Mouse (Mus musculus): ENCODE measurements at regions not wholly inside any gene's neighbourhood (a gene's known extent, or its start where the extent isn't known, plus 50 kb on each side); places are given as distances from the start of the nearest gene placed in this dataset.
"Not testable (repeated sequence)": the region's sequence is repeated elsewhere in the genome, so short reads cannot be mapped to it uniquely, and the experiment has no call there.

- in situ Hi-C loops (cut with MboI, MseI): no loop called here
These were observed 345.9 kb upstream of the Maf start for GRCm38 (mm10) chr8:116053483-116053882.

- in situ Hi-C loops (cut with MboI, MseI): no loop called here
These were observed 345.4 kb upstream of the Maf start for GRCm38 (mm10) chr8:116053043-116053442.

GRCm38 (mm10) chr8:116048480-116048879, 340.9 kb upstream of the Maf start:
- in situ Hi-C loops (cut with MboI, MseI): no loop called here

GRCm38 (mm10) chr8:116046859-116047258, 339.3 kb upstream of the Maf start:
- in situ Hi-C loops (cut with MboI, MseI): no loop called here

GRCm38 (mm10) chr8:116045526-116045925, 337.9 kb upstream of the Maf start:
- in situ Hi-C loops (cut with MboI, MseI): no loop called here

- in situ Hi-C loops (cut with MboI, MseI): no loop called here
These were observed 335.8 kb upstream of the Maf start for GRCm38 (mm10) chr8:116043381-116043780.

GRCm38 (mm10) chr8:116030966-116031365, 323.4 kb upstream of the Maf start:
- in situ Hi-C loops (cut with MboI, MseI): no loop called here

- in situ Hi-C loops (cut with MboI, MseI): no loop called here
These were observed 317.7 kb upstream of the Maf start for GRCm38 (mm10) chr8:116025321-116025720.

- in situ Hi-C loops (cut with MboI, MseI): no loop called here
These were observed 317.2 kb upstream of the Maf start for GRCm38 (mm10) chr8:116024811-116025210.

GRCm38 (mm10) chr8:116021691-116022090, 314.1 kb upstream of the Maf start:
- in situ Hi-C loops (cut with MboI, MseI): no loop called here

- in situ Hi-C loops (cut with MboI, MseI): no loop called here
These were observed 287.7 kb upstream of the Maf start for GRCm38 (mm10) chr8:115995320-115995719.

GRCm38 (mm10) chr8:115991989-115992388, 284.4 kb upstream of the Maf start:
- in situ Hi-C loops (cut with MboI, MseI): no loop called here

- in situ Hi-C loops (cut with MboI, MseI): no loop called here
These were observed 275.8 kb upstream of the Maf start for GRCm38 (mm10) chr8:115983397-115983796.

GRCm38 (mm10) chr8:115982326-115982725, 274.7 kb upstream of the Maf start:
- in situ Hi-C loops (cut with MboI, MseI): no loop called here

- in situ Hi-C loops (cut with MboI, MseI): no loop called here
These were observed 273.8 kb upstream of the Maf start for GRCm38 (mm10) chr8:115981426-115981825.

GRCm38 (mm10) chr8:115980616-115981015, 273.0 kb upstream of the Maf start:
- in situ Hi-C loops (cut with MboI, MseI): no loop called here

- in situ Hi-C loops (cut with MboI, MseI): no loop called here
These were observed 269.6 kb upstream of the Maf start for GRCm38 (mm10) chr8:115977152-115977551.

GRCm38 (mm10) chr8:115974706-115975105, 267.1 kb upstream of the Maf start:
- in situ Hi-C loops (cut with MboI, MseI): no loop called here

- in situ Hi-C loops (cut with MboI, MseI): not testable (repeated sequence)
These were observed 263.8 kb upstream of the Maf start for GRCm38 (mm10) chr8:115971351-115971750.

- in situ Hi-C loops (cut with MboI, MseI): loop anchor here (10.0 kb wide), 1 partner anchor 1127 kb away; the partner anchor contains the start of gene Bco1
These were observed 260.5 kb upstream of the Maf start for GRCm38 (mm10) chr8:115968121-115968520.

- in situ Hi-C loops (cut with MboI, MseI): loop anchor here (10.0 kb wide), 1 partner anchor 1129 kb away; the partner anchor contains the start of gene Bco1
These were observed 258.4 kb upstream of the Maf start for GRCm38 (mm10) chr8:115965981-115966380.

GRCm38 (mm10) chr8:115955371-115955770, 247.8 kb upstream of the Maf start:
- in situ Hi-C loops (cut with MboI, MseI): no loop called here

- in situ Hi-C loops (cut with MboI, MseI): no loop called here
These were observed 246.3 kb upstream of the Maf start for GRCm38 (mm10) chr8:115953783-115954470.

GRCm38 (mm10) chr8:115952496-115952895, 244.9 kb upstream of the Maf start:
- in situ Hi-C loops (cut with MboI, MseI): no loop called here
